Mouse (Mus musculus) T-cell, adult 2 months (primary cell): Measurements from ENCODE around the gene Pdcd1lg2.

Experiments used
- DNase-seq: peaks from one replicate; pipeline ENCODE4 v3.0.0; 2022; ENCODE audit warnings: low spot score

Gene Pdcd1lg2

DNA sequence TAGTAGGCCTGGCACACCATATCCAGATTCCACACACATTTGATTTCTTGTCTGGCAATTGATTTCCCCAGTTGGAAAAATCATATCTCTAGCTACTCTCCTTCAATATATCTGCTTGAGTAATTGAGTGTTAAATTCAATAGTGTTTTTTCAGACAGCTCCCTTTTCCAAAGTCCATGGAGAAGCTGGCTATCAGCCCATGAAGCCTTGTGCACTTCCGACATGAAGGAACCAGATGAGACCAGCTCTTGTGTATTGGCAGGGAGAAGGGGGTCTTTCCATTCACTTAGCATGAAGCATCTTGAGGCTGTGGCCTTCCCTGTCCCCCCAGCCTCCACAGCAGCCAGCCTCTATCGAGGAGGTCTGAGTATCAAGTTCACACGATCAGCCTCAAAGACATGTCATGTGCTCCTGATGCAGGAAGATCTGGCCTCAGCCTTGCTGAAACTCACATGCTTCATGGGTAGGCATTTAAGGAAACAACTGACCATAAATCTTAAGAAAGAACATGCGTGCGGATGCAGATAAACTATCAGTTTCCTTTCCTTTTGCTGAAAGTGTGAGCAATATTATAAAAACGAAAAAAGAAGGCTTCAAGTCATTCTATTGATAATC is 88.2 kb downstream of the Pdcd1lg2 start:
- no peak for DNase-seq

- no peak for DNase-seq
These were observed 89.6 kb downstream of the Pdcd1lg2 start for GRCm38 (mm10) chr19:29500333-29500732.

GRCm38 (mm10) chr19:29501106-29501505 is 90.4 kb downstream of the Pdcd1lg2 start:
- DNase-seq: peak; percentile 45

- peak; percentile 72 for DNase-seq
These were observed 90.8 kb downstream of the Pdcd1lg2 start for GRCm38 (mm10) chr19:29501507-29501906.

- DNase-seq: no peak
These were observed 93.4 kb downstream of the Pdcd1lg2 start for GRCm38 (mm10) chr19:29504131-29504530.

DNA sequence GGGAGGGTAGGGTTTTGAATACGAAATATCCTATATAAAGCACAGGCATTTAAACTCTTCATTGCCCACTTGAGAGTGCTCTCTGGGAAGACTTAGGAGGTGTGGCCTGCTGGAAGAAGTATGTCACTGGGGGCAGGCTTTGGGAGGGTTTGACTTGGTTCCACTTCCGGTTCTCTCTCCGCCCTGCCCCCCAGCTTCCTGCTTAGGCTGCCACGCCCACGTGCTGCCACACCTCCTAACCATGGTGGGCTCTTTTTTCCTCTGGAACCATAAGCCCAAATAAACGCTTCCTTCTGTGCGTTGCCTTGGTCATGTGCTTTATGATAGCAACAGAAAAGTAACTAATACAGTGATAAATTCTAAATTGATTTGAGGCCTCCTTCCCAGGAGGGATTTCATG is 94.9 kb downstream of the Pdcd1lg2 start:
- no peak for DNase-seq

- DNase-seq: no peak
These were observed 97.5 kb downstream of the Pdcd1lg2 start for GRCm38 (mm10) chr19:29508208-29508607.

DNA sequence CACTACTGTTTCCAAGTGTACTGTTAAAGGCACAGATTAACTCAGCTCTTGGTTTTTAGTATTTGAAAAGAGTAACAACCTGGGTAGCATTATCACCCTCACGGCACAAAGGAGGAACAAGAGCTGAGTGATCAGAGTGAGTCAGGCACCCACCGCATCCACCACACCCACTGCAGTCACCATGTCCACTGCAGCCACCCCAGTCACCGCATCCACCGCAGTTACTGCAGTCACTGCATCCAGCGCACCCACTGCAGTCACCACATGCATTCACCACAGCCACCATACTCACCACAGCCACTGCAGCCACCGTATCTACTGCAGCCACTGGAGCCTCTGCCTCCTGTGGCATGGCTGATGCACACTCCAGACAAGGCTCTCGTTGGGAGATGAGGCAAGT is 99.1 kb downstream of the Pdcd1lg2 start:
- no peak for DNase-seq

- no peak for DNase-seq
These were observed 101.1 kb downstream of the Pdcd1lg2 start for GRCm38 (mm10) chr19:29511826-29512225.

- DNase-seq: no peak
These were observed 102.5 kb downstream of the Pdcd1lg2 start for GRCm38 (mm10) chr19:29513111-29513766.

DNA sequence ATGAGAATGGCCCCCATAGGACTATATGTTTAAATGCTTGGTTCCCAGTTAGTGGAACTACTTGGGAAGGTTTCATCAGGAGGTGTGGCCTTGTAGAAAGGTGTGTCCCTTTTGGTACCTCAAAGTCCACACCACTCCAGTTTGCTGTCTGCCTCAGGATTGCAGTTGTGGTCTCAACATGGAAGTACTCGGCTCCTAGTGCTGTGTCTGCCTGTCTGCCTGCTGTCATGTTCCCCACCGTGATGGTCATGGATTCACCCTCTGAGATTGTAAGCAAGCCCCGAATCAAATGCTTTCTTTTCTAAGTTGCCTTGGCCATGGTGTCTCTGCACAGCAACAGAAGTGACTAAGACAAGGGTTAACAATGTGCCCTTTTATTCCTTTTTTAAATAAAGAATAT is 103.4 kb downstream of the Pdcd1lg2 start:
- no peak for DNase-seq

DNA sequence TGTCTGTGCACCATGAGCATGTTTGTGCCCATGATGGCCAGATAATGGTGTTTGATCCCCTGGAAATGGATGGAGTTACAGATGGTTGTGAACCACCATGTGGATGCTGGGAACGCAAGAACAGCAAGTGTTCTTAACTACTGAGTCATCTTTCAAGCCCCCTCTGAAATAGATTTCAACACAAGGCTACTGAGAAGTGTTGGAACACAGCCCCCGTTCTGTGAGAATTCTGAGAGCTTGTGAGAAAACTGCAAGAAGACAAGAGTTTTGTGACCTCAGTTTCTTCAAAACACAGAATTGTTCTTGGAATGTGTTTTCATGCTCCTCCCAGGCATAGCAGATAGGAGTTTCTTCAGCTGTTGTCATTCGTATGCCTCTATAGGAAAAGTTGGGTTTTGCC is 104.7 kb downstream of the Pdcd1lg2 start:
- no peak for DNase-seq

DNA sequence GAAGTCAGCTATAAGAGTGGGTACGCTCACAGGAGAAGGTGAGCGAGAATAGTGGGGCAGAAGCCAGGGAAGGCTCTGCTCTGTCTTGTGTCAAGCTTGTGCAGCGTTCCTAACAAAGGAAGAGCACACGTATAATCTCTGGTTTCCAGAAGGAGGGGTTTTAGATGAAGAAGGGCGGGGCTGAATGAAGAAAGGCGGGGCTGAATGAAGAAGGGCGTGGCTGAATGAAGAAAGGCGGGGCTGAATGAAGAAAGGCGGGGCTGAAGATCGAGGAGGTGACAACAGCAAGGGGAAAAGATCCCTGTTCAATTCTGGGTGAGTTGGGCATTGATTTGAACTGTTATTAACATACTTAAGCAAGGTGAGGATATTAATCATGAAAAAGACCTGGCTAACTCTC is 105.3 kb downstream of the Pdcd1lg2 start:
- no peak for DNase-seq

GRCm38 (mm10) chr19:29518409-29518808 is 107.7 kb downstream of the Pdcd1lg2 start:
- DNase-seq: no peak

GRCm38 (mm10) chr19:29518922-29519321 is 108.2 kb downstream of the Pdcd1lg2 start:
- DNase-seq: no peak
